Mouse (Mus musculus) embryonic fibroblast, embryonic 13.5 days (primary cell): Measurements from ENCODE around the gene Akap1. TPM values are rescaled to one million over a fixed set of nuclear protein-coding genes. Genes with fewer than 3 reads are reported as not detected.

Experiments
- H3K27ac ChIP-seq: 2 replicates; pipeline ENCODE4 v1.5.1; 2012; ENCODE audit warnings: low read length, control low read depth, inconsistent platforms; ENCODE audit not compliant: insufficient read depth
- H3K4me1 ChIP-seq: 2 replicates; pipeline ENCODE4 v1.6.1; 2011; ENCODE audit warnings: low read length; ENCODE audit not compliant: control insufficient read depth, insufficient read depth
- H3K4me3 ChIP-seq: 2 replicates; pipeline ENCODE4 v1.5.1; 2011; ENCODE audit warnings: mild to moderate bottlenecking, control low read depth, low read length; ENCODE audit not compliant: insufficient read depth
- CTCF ChIP-seq: IDR thresholded peaks from 2 replicates; pipeline ENCODE4 v1.5.1; 2011; ENCODE audit warnings: mild to moderate bottlenecking, control low read depth, low read length, moderate library complexity, borderline replicate concordance; ENCODE audit not compliant: insufficient read depth
- POLR2A ChIP-seq: IDR thresholded peaks from 2 replicates; pipeline ENCODE4 v1.6.1; 2011; ENCODE audit warnings: low read depth, mild to moderate bottlenecking, control low read depth, low read length, moderate library complexity
- polyA plus RNA-seq: library from polyadenylated mRNA; stranded (reverse); fragments of >200 nt; gene quantifications from 2 replicates; pipeline ENCODE4 v1.2.4, GENCODE M21; 2011; ENCODE audit warnings: low read depth; ENCODE audit not compliant: missing spikeins, insufficient read length

The Akap1 gene
- 24.2 and 25.5 TPM in 2 replicates for polyA plus RNA-seq

GRCm38 (mm10) chr11:88864458-88865197 lies at the start of gene Akap1:
TSS of gene Akap1 (minus strand) at chr11:88864586.
- TF ChIP-seq POLR2A (peak; percentile 96), CTCF (no peak)
- Histone ChIP-seq H3K27ac (peak within 1 kb of the TSS; percentile 20; the same call in 1 of the 2 replicates), H3K4me3 (peak within 1 kb of the TSS; percentile 95), H3K4me1 (no peaks in the 10 kb centered on the region; the same call in 1 of the 2 replicates)

GRCm38 (mm10) chr11:88909388-88910036 lies 45.1 kb upstream of the Akap1 start:
- H3K4me3 ChIP-seq, result no peak overlapping the region
- TF ChIP-seq POLR2A, result no peak
- TF ChIP-seq CTCF, result no peak
- H3K4me1 ChIP-seq, result no peaks in the 10 kb centered on the region
- no peak overlapping the region for H3K27ac ChIP-seq

GRCm38 (mm10) chr11:88908557-88909211 lies 44.3 kb upstream of the Akap1 start:
- TF ChIP-seq CTCF (peak; percentile 40; the same call in 1 of the 2 replicates), POLR2A (no peak)
- H3K4me3 ChIP-seq, result no peak overlapping the region
- no peak overlapping the region for H3K27ac ChIP-seq
- H3K4me1 ChIP-seq, result no peaks in the 10 kb centered on the region

- TF ChIP-seq CTCF (no peak), POLR2A (no peak)
- H3K4me1 ChIP-seq, result no peaks in the 10 kb centered on the region
- no peak overlapping the region for H3K27ac ChIP-seq
- no peak overlapping the region for H3K4me3 ChIP-seq
Measured at GRCm38 (mm10) chr11:88907886-88908285, 43.5 kb upstream of the Akap1 start.

GRCm38 (mm10) chr11:88905621-88906020 lies 41.2 kb upstream of the Akap1 start:
- H3K4me3 ChIP-seq, result no peak overlapping the region
- H3K4me1 ChIP-seq, result no peaks in the 10 kb centered on the region
- H3K27ac ChIP-seq, result no peak overlapping the region
- TF ChIP-seq CTCF (no peak), POLR2A (no peak)

- TF ChIP-seq POLR2A (no peak), CTCF (no peak)
- no peaks in the 10 kb centered on the region for H3K4me1 ChIP-seq
- H3K4me3 ChIP-seq, result no peak overlapping the region
- no peak overlapping the region for H3K27ac ChIP-seq
Measured at GRCm38 (mm10) chr11:88904080-88904479, 39.7 kb upstream of the Akap1 start.

GRCm38 (mm10) chr11:88902762-88903161 lies 38.4 kb upstream of the Akap1 start:
- no peak for TF ChIP-seq CTCF
- Histone ChIP-seq H3K4me3 (no peak overlapping the region), H3K4me1 (no peaks in the 10 kb centered on the region; the same call in 1 of the 2 replicates), H3K27ac (no peak overlapping the region)

GRCm38 (mm10) chr11:88901341-88901802 lies 37.0 kb upstream of the Akap1 start:
- no peak for TF ChIP-seq CTCF
- no peak for TF ChIP-seq POLR2A
- Histone ChIP-seq H3K27ac (no peak overlapping the region), H3K4me3 (no peak overlapping the region), H3K4me1 (no peaks in the 10 kb centered on the region; the same call in 1 of the 2 replicates)

GRCm38 (mm10) chr11:88899561-88899960 lies 35.2 kb upstream of the Akap1 start:
- Histone ChIP-seq H3K27ac (no peak overlapping the region), H3K4me3 (no peak overlapping the region), H3K4me1 (no peaks in the 10 kb centered on the region; the same call in 1 of the 2 replicates)
- no peak for TF ChIP-seq POLR2A
- no peak for TF ChIP-seq CTCF

- no peak for TF ChIP-seq POLR2A
- no peak for TF ChIP-seq CTCF
Measured at GRCm38 (mm10) chr11:88898380-88898763, 34.0 kb upstream of the Akap1 start.

More at GRCm38 (mm10) chr11:88898380-88898763, 34.0 kb upstream of the Akap1 start:
- Histone ChIP-seq H3K4me3 (no peak overlapping the region), H3K4me1 (no peaks in the 10 kb centered on the region; the same call in 1 of the 2 replicates), H3K27ac (no peak overlapping the region)
